Mouse (Mus musculus): ENCODE results near the gene Vgf. TPM values are rescaled to one million over a fixed set of nuclear protein-coding genes. Genes with fewer than 3 reads are reported as not detected.

Gene Vgf
- polyA plus RNA-seq, 1 experiment: 0.84 TPM

DNA sequence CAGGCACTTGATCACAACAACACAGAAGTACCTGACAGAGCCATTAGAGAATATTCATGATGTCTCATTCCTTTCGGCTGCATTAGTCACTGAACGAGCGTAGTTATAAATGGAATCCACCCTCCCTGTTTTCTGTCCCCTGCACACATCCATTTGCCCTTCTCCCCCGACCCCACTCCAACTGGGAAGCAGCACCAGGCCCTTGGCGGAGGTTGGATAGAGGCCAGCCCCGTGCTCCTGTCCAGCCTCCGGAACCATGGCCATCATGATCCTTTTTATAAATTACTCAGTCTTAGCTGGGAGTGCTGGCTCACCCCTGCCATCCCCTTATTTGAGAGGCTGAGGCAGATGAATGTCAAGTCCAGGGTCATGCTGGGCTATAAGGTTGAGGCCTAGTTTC is 28.1 kb downstream of the Vgf start:
- Histone ChIP-seq H3K4me3 (ENCODE audit: control insufficient read depth, low read depth, low read length) (no peak overlapping the region), H3K4me1 (ENCODE audit: control insufficient read depth, insufficient read depth, low read length) (peaks cover 3% of the 10 kb centered on the region; the same call in 1 of the 2 replicates), H3K36me3 (ENCODE audit: control insufficient read depth, insufficient read depth, low read length) (no peaks in the 10 kb centered on the region), H3K27me3 (ENCODE audit: control insufficient read depth, insufficient read depth, low read length) (no peaks in the 10 kb centered on the region), H3K27ac (ENCODE audit: control insufficient read depth, insufficient read depth, low read depth, low read length) (no peak overlapping the region)
- TF ChIP-seq POLR2A (IDR thresholded peaks at IDR 0.05; ENCODE audit: control insufficient read depth, low read depth, low read length): no peak
- TF ChIP-seq CTCF (IDR thresholded peaks at IDR 0.05; ENCODE audit: control insufficient read depth, insufficient read depth, insufficient replicate concordance, low read depth, low read length): no peak

GRCm38 (mm10) chr5:137054873-137055272 is 28.7 kb downstream of the Vgf start:
- Histone ChIP-seq H3K27ac (ENCODE audit: control insufficient read depth, insufficient read depth, low read depth, low read length) (no peak overlapping the region), H3K36me3 (ENCODE audit: control insufficient read depth, insufficient read depth, low read length) (no peaks in the 10 kb centered on the region), H3K4me1 (ENCODE audit: control insufficient read depth, insufficient read depth, low read length) (peaks cover 3% of the 10 kb centered on the region; the same call in 1 of the 2 replicates), H3K4me3 (ENCODE audit: control insufficient read depth, low read depth, low read length) (no peak overlapping the region), H3K27me3 (ENCODE audit: control insufficient read depth, insufficient read depth, low read length) (no peaks in the 10 kb centered on the region)
- TF ChIP-seq POLR2A (IDR thresholded peaks at IDR 0.05; ENCODE audit: control insufficient read depth, low read depth, low read length): no peak
- no peak for TF ChIP-seq CTCF (IDR thresholded peaks at IDR 0.05; ENCODE audit: control insufficient read depth, insufficient read depth, insufficient replicate concordance, low read depth, low read length)

- H3K4me1 ChIP-seq (ENCODE audit: control insufficient read depth, insufficient read depth, low read length): peaks cover 12% of the 10 kb centered on the region
- TF ChIP-seq POLR2A (IDR thresholded peaks at IDR 0.05; ENCODE audit: control insufficient read depth, low read depth, low read length) (no peak), CTCF (IDR thresholded peaks at IDR 0.05; ENCODE audit: control insufficient read depth, insufficient read depth, insufficient replicate concordance, low read depth, low read length) (peak; percentile 28; the same call in 1 of the 2 replicates)
- H3K27ac ChIP-seq (ENCODE audit: control insufficient read depth, insufficient read depth, low read depth, low read length): no peak overlapping the region
- H3K27me3 ChIP-seq (ENCODE audit: control insufficient read depth, insufficient read depth, low read length): no peaks in the 10 kb centered on the region
- H3K4me3 ChIP-seq (ENCODE audit: control insufficient read depth, low read depth, low read length): no peak overlapping the region
- no peaks in the 10 kb centered on the region for H3K36me3 ChIP-seq (ENCODE audit: control insufficient read depth, insufficient read depth, low read length)
Observed at GRCm38 (mm10) chr5:137061809-137062481, 35.8 kb downstream of the Vgf start.

DNA sequence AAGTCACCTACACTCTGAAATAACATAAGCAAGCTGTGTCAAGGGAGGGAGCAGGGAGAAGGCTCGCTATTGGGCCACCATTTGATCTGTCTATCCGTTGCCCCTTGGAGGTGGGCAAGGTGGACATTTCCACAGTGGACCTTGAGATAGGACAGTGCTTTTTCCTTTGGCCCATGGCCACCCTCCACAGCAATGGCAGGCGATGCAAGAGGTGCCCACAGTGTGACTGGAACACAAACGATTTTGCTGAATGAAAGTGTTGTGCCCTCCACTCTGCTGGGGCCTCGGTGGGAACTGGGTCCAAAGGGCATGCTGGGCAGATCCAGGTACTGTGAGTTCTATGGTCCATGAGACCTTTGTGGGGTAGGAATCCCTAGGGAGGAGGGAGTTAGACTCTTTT is 36.4 kb downstream of the Vgf start:
- Histone ChIP-seq H3K36me3 (ENCODE audit: control insufficient read depth, insufficient read depth, low read length) (no peaks in the 10 kb centered on the region), H3K27ac (ENCODE audit: control insufficient read depth, insufficient read depth, low read depth, low read length) (no peak overlapping the region), H3K4me3 (ENCODE audit: control insufficient read depth, low read depth, low read length) (no peak overlapping the region), H3K4me1 (ENCODE audit: control insufficient read depth, insufficient read depth, low read length) (peaks cover 12% of the 10 kb centered on the region), H3K27me3 (ENCODE audit: control insufficient read depth, insufficient read depth, low read length) (no peaks in the 10 kb centered on the region)
- TF ChIP-seq POLR2A (IDR thresholded peaks at IDR 0.05; ENCODE audit: control insufficient read depth, low read depth, low read length): no peak
- TF ChIP-seq CTCF (IDR thresholded peaks at IDR 0.05; ENCODE audit: control insufficient read depth, insufficient read depth, insufficient replicate concordance, low read depth, low read length): no peak

DNA sequence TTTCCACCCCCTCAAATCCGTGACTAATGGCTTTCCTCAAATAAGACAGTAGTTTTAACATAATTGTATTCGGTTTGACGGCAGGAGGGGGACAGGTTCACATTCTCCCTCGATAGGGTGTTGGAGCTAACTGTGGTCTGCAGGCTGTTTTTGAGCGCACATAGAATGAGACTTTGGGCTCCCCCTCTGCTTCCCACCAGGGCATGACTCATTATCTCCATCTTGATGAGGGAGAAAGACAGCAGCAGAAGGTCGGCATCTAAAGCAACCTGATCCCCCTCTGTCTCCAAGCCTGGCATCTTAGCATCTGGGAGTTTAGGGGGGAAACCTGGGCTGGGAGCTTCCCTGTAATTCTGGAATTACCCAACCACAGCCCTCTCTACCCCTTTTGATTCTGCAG is 39.3 kb downstream of the Vgf start:
- Histone ChIP-seq H3K4me3 (ENCODE audit: control insufficient read depth, low read depth, low read length) (no peak overlapping the region), H3K36me3 (ENCODE audit: control insufficient read depth, insufficient read depth, low read length) (no peaks in the 10 kb centered on the region), H3K4me1 (ENCODE audit: control insufficient read depth, insufficient read depth, low read length) (peaks cover 12% of the 10 kb centered on the region), H3K27me3 (ENCODE audit: control insufficient read depth, insufficient read depth, low read length) (no peaks in the 10 kb centered on the region), H3K27ac (ENCODE audit: control insufficient read depth, insufficient read depth, low read depth, low read length) (no peak overlapping the region)
- TF ChIP-seq CTCF (IDR thresholded peaks at IDR 0.05; ENCODE audit: control insufficient read depth, insufficient read depth, insufficient replicate concordance, low read depth, low read length): no peak
- no peak for TF ChIP-seq POLR2A (IDR thresholded peaks at IDR 0.05; ENCODE audit: control insufficient read depth, low read depth, low read length)

- Histone ChIP-seq H3K27me3 (ENCODE audit: control insufficient read depth, insufficient read depth, low read length) (no peaks in the 10 kb centered on the region), H3K36me3 (ENCODE audit: control insufficient read depth, insufficient read depth, low read length) (no peaks in the 10 kb centered on the region), H3K4me3 (ENCODE audit: control insufficient read depth, low read depth, low read length) (no peak overlapping the region), H3K4me1 (ENCODE audit: control insufficient read depth, insufficient read depth, low read length) (peaks cover 12% of the 10 kb centered on the region), H3K27ac (ENCODE audit: control insufficient read depth, insufficient read depth, low read depth, low read length) (no peak overlapping the region)
- TF ChIP-seq CTCF (IDR thresholded peaks at IDR 0.05; ENCODE audit: control insufficient read depth, insufficient read depth, insufficient replicate concordance, low read depth, low read length): no peak
- TF ChIP-seq POLR2A (IDR thresholded peaks at IDR 0.05; ENCODE audit: control insufficient read depth, low read depth, low read length): no peak
Observed at GRCm38 (mm10) chr5:137065923-137066322, 39.7 kb downstream of the Vgf start.

DNA sequence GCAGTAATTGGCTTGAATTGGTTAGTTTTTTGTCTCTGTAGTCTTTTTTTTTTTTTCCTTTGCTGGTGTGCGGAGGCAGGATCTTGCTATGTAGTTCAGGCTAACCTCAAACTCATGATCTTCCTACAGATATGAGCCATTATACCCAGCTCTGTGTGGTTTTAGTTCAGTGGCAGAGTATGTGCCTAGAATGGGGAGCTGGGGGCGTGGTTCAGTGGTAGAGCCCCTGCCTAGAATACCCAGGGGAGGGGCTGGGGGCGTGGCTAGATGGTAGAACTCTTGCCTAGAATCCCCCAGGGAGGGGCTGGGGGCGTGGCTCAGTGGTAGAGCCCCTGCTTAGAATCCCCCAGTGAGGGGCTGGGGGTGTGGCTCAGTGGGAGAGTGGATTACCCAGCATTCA is 42.5 kb downstream of the Vgf start:
- H3K4me1 ChIP-seq (ENCODE audit: control insufficient read depth, insufficient read depth, low read length): peaks cover 12% of the 10 kb centered on the region
- no peaks in the 10 kb centered on the region for H3K27me3 ChIP-seq (ENCODE audit: control insufficient read depth, insufficient read depth, low read length)
- H3K27ac ChIP-seq (ENCODE audit: control insufficient read depth, insufficient read depth, low read depth, low read length): no peak overlapping the region
- no peaks in the 10 kb centered on the region for H3K36me3 ChIP-seq (ENCODE audit: control insufficient read depth, insufficient read depth, low read length)
- TF ChIP-seq CTCF (IDR thresholded peaks at IDR 0.05; ENCODE audit: control insufficient read depth, insufficient read depth, insufficient replicate concordance, low read depth, low read length) (no peak), POLR2A (IDR thresholded peaks at IDR 0.05; ENCODE audit: control insufficient read depth, low read depth, low read length) (no peak)
- H3K4me3 ChIP-seq (ENCODE audit: control insufficient read depth, low read depth, low read length): no peak overlapping the region

Measured in testis, adult 2 months (tissue).